Mouse (Mus musculus) neural tube, embryonic 11.5 days (tissue): ENCODE measurements around the gene Lbp. TPM values are rescaled to one million over a fixed set of nuclear protein-coding genes. Genes with fewer than 3 reads are reported as not detected.
A peak's percentile ranks its signal among the peaks of the same experiment; 100 is the strongest.

Experiments used
- ATAC-seq: fragments of 200-750 bp; cut with Nextera tagmentation; 2 replicates; pipeline ENCODE4 v1.8.0; 2017; ENCODE audit warnings: moderate number of reproducible peaks, mild to moderate bottlenecking, moderate TSS enrichment, moderate library complexity; ENCODE audit not compliant: insufficient read depth, low FRiP score, low TSS enrichment
- DNase-seq: peaks from one replicate; pipeline ENCODE4 v3.0.0-alpha.2; 2015; ENCODE audit warnings: low spot score
- H3K27ac ChIP-seq: fragments of 300-500 bp; sonication (generic); 2 replicates; pipeline ENCODE4 v1.5.1; 2014; ENCODE audit warnings: low read depth, mild to moderate bottlenecking, low read length
- H3K27me3 ChIP-seq: fragments of 300-500 bp; sonication (generic); 2 replicates; pipeline ENCODE4 v1.6.1; 2014; ENCODE audit warnings: mild to moderate bottlenecking, low read length, mixed read lengths; ENCODE audit not compliant: control insufficient read depth, insufficient read depth
- H3K36me3 ChIP-seq: fragments of 300-500 bp; sonication (generic); 2 replicates; pipeline ENCODE4 v1.6.1; 2014; ENCODE audit warnings: mild to moderate bottlenecking, low read length, moderate library complexity, mixed read lengths; ENCODE audit not compliant: control insufficient read depth, insufficient read depth
- H3K4me1 ChIP-seq: fragments of 300-500 bp; sonication (generic); 2 replicates; pipeline ENCODE4 v1.6.1; 2014; ENCODE audit warnings: low read length, mixed read lengths; ENCODE audit not compliant: control insufficient read depth, insufficient read depth
- H3K4me2 ChIP-seq: fragments of 300-500 bp; sonication (generic); 2 replicates; pipeline ENCODE4 v1.6.1; 2014; ENCODE audit warnings: low read depth, mild to moderate bottlenecking, moderate library complexity
- H3K4me3 ChIP-seq: fragments of 300-500 bp; sonication (generic); 2 replicates; pipeline ENCODE4 v1.5.1; 2014; ENCODE audit warnings: low read depth, low read length
- H3K9ac ChIP-seq: fragments of 300-500 bp; sonication (generic); 2 replicates; pipeline ENCODE4 v1.6.1; 2014; ENCODE audit warnings: mild to moderate bottlenecking, low read length
- H3K9me3 ChIP-seq: fragments of 300-500 bp; sonication (generic); 2 replicates; pipeline ENCODE4 v1.6.1; 2016; ENCODE audit warnings: low read length; ENCODE audit not compliant: control insufficient read depth
- WGBS: fragments of 180-500 bp; shearing (Covaris S2); extraction: QIAGEN DNeasy Blood & Tissue Kit; methylation state at CpG from one replicate; pipeline ENCODE4 v1.1.7; 2014; 5-methylcytosine and 5-hydroxymethylcytosine counted together
- polyA plus RNA-seq: library from polyadenylated mRNA; unstranded; fragments of >200 nt; fragmentation: Nextera tagmentation; extraction: Ambion mirVana; gene quantifications from 2 replicates; pipeline ENCODE4 v1.2.1, GENCODE M21; 2014

Gene Lbp
- polyA plus RNA-seq, 1 experiment from 2014 or later = 1.7 TPM

- 80% methylated on average over 9 of the region's 9 CpGs for WGBS
- ATAC-seq = no peak
- no peak overlapping the region for H3K4me2 ChIP-seq
- H3K27me3 ChIP-seq = no peaks in the 10 kb centered on the region
- H3K9me3 ChIP-seq = no peaks in the 10 kb centered on the region
- H3K4me1 ChIP-seq = no peaks in the 10 kb centered on the region
- H3K27ac ChIP-seq = no peak overlapping the region
- no peak overlapping the region for H3K4me3 ChIP-seq
- H3K9ac ChIP-seq = no peak overlapping the region
- no peak for DNase-seq
- no peaks in the 10 kb centered on the region for H3K36me3 ChIP-seq
These were observed 10.6 kb upstream of the Lbp start for GRCm38 (mm10) chr2:158295700-158296099.

- no peaks in the 10 kb centered on the region for H3K27me3 ChIP-seq
- no peak overlapping the region for H3K4me3 ChIP-seq
- ATAC-seq (no peak), DNase-seq (no peak)
- H3K27ac ChIP-seq = no peak overlapping the region
- no peak overlapping the region for H3K4me2 ChIP-seq
- H3K4me1 ChIP-seq = no peaks in the 10 kb centered on the region
- WGBS = 86% methylated on average over 3 of the region's 3 CpGs
- H3K9ac ChIP-seq = no peak overlapping the region
- no peaks in the 10 kb centered on the region for H3K36me3 ChIP-seq
- H3K9me3 ChIP-seq = no peaks in the 10 kb centered on the region
These were observed 7.1 kb upstream of the Lbp start for GRCm38 (mm10) chr2:158299203-158299602.

DNA sequence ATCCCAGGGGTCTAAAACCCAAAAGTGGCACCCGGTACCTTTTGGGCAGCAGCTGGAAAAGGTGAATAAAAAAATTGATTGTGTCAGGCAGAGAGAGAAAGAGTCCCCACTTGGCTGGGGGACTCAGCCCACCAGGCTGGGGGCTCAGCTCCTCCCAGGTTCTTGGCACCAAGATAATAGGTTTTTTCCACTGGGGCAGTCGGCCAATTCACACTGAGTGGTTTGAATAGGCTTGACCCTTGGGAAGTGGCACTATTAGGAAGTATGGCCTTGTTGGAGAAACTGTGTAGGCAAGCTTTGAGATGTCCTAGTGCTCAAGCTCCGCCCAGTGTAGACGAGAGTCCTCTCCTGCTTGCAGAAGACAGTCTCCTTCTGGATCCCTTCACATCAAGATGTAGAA, 6.6 kb upstream of the Lbp start:
- no peak for ATAC-seq
- no peak overlapping the region for H3K4me3 ChIP-seq
- no peak overlapping the region for H3K9ac ChIP-seq
- H3K4me2 ChIP-seq = no peak overlapping the region
- no peaks in the 10 kb centered on the region for H3K9me3 ChIP-seq
- H3K36me3 ChIP-seq = no peaks in the 10 kb centered on the region
- H3K27me3 ChIP-seq = no peaks in the 10 kb centered on the region
- WGBS = 81% methylated on average over 4 of the region's 4 CpGs
- no peak for DNase-seq
- no peaks in the 10 kb centered on the region for H3K4me1 ChIP-seq
- H3K27ac ChIP-seq = no peak overlapping the region

- no peaks in the 10 kb centered on the region for H3K27me3 ChIP-seq
- ATAC-seq (no peak), DNase-seq (no peak)
- no peak overlapping the region for H3K4me2 ChIP-seq
- no peak overlapping the region for H3K4me3 ChIP-seq
- 81% methylated on average over 3 of the region's 3 CpGs for WGBS
- no peak overlapping the region for H3K9ac ChIP-seq
- no peak overlapping the region for H3K27ac ChIP-seq
- H3K4me1 ChIP-seq = no peaks in the 10 kb centered on the region
- no peaks in the 10 kb centered on the region for H3K36me3 ChIP-seq
- H3K9me3 ChIP-seq = no peaks in the 10 kb centered on the region
These were observed 3.5 kb upstream of the Lbp start for GRCm38 (mm10) chr2:158302807-158303206.

DNA sequence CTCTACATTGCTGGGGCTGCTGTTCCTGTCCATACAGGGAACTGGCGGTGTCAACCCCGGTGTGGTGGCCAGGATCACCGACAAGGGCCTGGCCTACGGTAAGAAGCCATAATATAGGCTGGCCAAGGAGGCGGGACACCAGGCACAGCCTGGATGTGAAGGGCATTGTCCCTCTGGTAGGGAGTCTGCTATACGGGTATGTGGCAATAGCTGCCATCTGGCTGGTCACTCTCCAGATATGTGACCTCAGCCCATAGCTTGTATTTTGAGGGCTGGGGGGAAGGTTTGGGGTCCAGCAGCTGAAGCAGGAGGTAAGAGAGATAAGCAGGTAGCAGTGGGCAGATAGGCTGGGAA, 380 bp downstream of the Lbp start:
- ATAC-seq (no peak), DNase-seq (peak; percentile 23)
- H3K4me1 ChIP-seq = no peaks in the 10 kb centered on the region
- H3K4me2 ChIP-seq = no peak overlapping the region
- H3K27me3 ChIP-seq = no peaks in the 10 kb centered on the region
- 0 out of 2 replicates have a peak overlapping the region, but pooled peaks have one; percentile 6 for H3K9ac ChIP-seq
- 40% methylated on average over 6 of the region's 6 CpGs for WGBS
- 0 out of 2 replicates have a peak overlapping the region, but pooled peaks have one; percentile 27 for H3K27ac ChIP-seq
- no peaks in the 10 kb centered on the region for H3K9me3 ChIP-seq
- H3K4me3 ChIP-seq = no peak overlapping the region
- no peaks in the 10 kb centered on the region for H3K36me3 ChIP-seq

GRCm38 (mm10) chr2:158308276-158308675, 2.0 kb downstream of the Lbp start:
- 56% methylated on average over 5 of the region's 5 CpGs for WGBS
- DNase-seq (no peak), ATAC-seq (no peak)
- H3K27ac ChIP-seq = no peak overlapping the region
- H3K9me3 ChIP-seq = no peaks in the 10 kb centered on the region
- H3K4me2 ChIP-seq = no peak overlapping the region
- no peaks in the 10 kb centered on the region for H3K4me1 ChIP-seq
- no peaks in the 10 kb centered on the region for H3K36me3 ChIP-seq
- H3K4me3 ChIP-seq = no peak overlapping the region
- no peaks in the 10 kb centered on the region for H3K27me3 ChIP-seq
- no peak overlapping the region for H3K9ac ChIP-seq

- H3K27me3 ChIP-seq = no peaks in the 10 kb centered on the region
- H3K4me1 ChIP-seq = no peaks in the 10 kb centered on the region
- H3K27ac ChIP-seq = no peak overlapping the region
- DNase-seq (no peak), ATAC-seq (no peak)
- H3K9me3 ChIP-seq = no peaks in the 10 kb centered on the region
- no peak overlapping the region for H3K4me3 ChIP-seq
- WGBS = 81% methylated on average over 1 of the region's 1 CpGs
- no peak overlapping the region for H3K4me2 ChIP-seq
- no peak overlapping the region for H3K9ac ChIP-seq
- no peaks in the 10 kb centered on the region for H3K36me3 ChIP-seq
These were observed 6.8 kb downstream of the Lbp start for GRCm38 (mm10) chr2:158313089-158313488.

DNA sequence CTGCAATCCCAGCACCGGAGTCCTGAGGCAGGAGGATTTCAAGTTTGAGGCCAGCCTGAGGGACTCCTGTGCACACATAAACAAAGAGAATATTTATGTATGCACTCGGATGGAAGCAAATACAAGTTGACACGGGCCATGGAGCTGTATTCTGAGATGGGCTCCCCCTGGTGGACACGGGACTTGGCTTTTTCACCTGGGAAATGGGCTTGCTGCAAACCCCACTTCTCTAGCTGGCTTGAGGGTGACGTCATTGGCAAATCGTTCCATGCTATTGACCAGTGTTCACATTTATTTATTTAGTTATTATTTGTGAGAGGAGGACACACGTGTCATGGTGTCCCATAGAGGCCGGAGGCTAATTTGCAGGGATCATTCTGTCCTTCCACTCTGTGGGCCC, 10.1 kb downstream of the Lbp start:
- H3K27me3 ChIP-seq = no peaks in the 10 kb centered on the region
- no peaks in the 10 kb centered on the region for H3K36me3 ChIP-seq
- WGBS = 71% methylated on average over 8 of the region's 8 CpGs
- H3K4me3 ChIP-seq = no peak overlapping the region
- no peak for ATAC-seq
- no peak overlapping the region for H3K4me2 ChIP-seq
- no peak for DNase-seq
- no peaks in the 10 kb centered on the region for H3K9me3 ChIP-seq
- no peak overlapping the region for H3K9ac ChIP-seq
- no peak overlapping the region for H3K27ac ChIP-seq
- no peaks in the 10 kb centered on the region for H3K4me1 ChIP-seq

DNA sequence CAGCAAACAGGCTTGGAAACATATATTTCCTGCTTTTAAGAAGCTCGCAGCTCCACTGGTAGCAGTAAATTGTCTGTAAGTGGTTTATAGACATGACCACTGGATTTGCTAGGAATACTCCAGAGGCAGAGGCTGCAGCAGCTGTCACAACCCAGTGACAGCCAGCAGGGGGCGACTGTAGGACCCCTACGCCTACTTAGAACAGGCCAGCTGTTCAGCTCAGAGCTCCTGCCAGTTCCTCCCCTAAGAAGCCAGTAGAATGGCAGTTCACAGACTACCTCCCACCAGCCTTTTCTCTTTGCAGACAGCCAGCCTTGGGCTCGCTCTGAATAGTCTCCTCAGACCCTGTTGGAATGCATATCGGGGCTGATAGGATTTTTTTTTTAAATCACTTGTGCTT, 10.7 kb downstream of the Lbp start:
- WGBS = 15% methylated on average over 5 of the region's 5 CpGs
- Histone ChIP-seq H3K27me3 (no peaks in the 10 kb centered on the region), H3K9me3 (no peaks in the 10 kb centered on the region), H3K27ac (no peak overlapping the region), H3K4me1 (no peaks in the 10 kb centered on the region), H3K36me3 (no peaks in the 10 kb centered on the region), H3K4me2 (no peak overlapping the region), H3K9ac (no peak overlapping the region), H3K4me3 (no peak overlapping the region)
- ATAC-seq = no peak
- DNase-seq = peak; percentile 79
